Mouse (Mus musculus): ENCODE measurements around the gene Mrps35.

- TF ChIP-seq EP300 (IDR thresholded peaks at IDR 0.05; ENCODE audit: low read depth): no peak
- TF ChIP-seq CTCF (IDR thresholded peaks at IDR 0.05; ENCODE audit: low read depth): no peak
These were observed 45.6 kb upstream of the Mrps35 start for GRCm38 (mm10) chr6:146997006-146997405.
